Mouse (Mus musculus): ENCODE measurements around the gene Nbas. TPM values are rescaled to one million over a fixed set of nuclear protein-coding genes. Genes with fewer than 3 reads are reported as not detected.

Gene Nbas
- polyA plus RNA-seq, 2 experiments, result 18.9 to 21.1 TPM

GRCm38 (mm10) chr12:13518082-13518481, 249.1 kb downstream of the Nbas start:
- Histone ChIP-seq H3K9ac (ENCODE audit: low read depth, low read length, severe bottlenecking) (no peak overlapping the region), H3K4me3 (replicated peaks; ENCODE audit: low read length) (no peak overlapping the region), H3K4me2 (replicated peaks; ENCODE audit: low read depth, low read length, severe bottlenecking) (no peak overlapping the region), H3K4me1 (ENCODE audit: control insufficient read depth, insufficient read depth, low read length) (no peaks in the 10 kb centered on the region), H3K9me3 (ENCODE audit: control insufficient read depth, low read length) (no peaks in the 10 kb centered on the region), H3K36me3 (ENCODE audit: control insufficient read depth, insufficient read depth, low read length) (peaks cover 28% of the 10 kb centered on the region), H3K27me3 (ENCODE audit: control insufficient read depth, insufficient read depth, low read length) (no peaks in the 10 kb centered on the region), H3K27ac (replicated peaks; ENCODE audit: low read depth, low read length) (no peak overlapping the region)
- 28% methylated on average over 1 of the region's 1 CpGs for WGBS
- ATAC-seq (ENCODE audit: low FRiP score, low read depth) (no peak), DNase-seq (ENCODE audit: low spot score) (no peak)
- TF ChIP-seq POLR2A (IDR thresholded peaks at IDR 0.05; ENCODE audit: borderline replicate concordance, extremely low read depth, insufficient read depth, insufficient read length), result no peak

DNA sequence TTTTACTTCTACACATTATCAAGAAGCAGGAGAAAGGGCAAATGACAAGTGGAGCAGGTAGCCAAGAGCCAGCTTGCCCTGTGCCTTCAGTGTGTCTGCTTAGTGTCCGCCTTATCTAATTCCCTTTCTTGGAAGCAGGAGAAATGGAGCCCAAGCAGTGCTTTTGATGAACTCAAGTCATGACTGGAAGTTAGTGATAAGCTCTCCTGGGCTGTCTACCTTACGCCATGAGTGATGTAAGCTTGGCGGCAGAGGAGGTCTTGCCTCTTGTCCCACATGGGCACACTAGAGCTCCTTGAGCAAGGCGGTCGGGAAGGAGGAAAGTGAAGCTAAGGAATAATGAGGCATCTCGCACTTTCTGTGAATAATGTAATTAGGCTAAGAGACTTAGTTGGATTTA, 250.5 kb downstream of the Nbas start:
- TF ChIP-seq POLR2A (IDR thresholded peaks at IDR 0.05; ENCODE audit: borderline replicate concordance, extremely low read depth, insufficient read depth, insufficient read length), result no peak
- ATAC-seq (ENCODE audit: low FRiP score, low read depth) (no peak), DNase-seq (ENCODE audit: low spot score) (no peak)
- no peak overlapping the region for H3K9ac ChIP-seq (ENCODE audit: low read depth, low read length, severe bottlenecking)
- no peak overlapping the region for H3K4me3 ChIP-seq (replicated peaks; ENCODE audit: low read length)
- H3K4me1 ChIP-seq (ENCODE audit: control insufficient read depth, insufficient read depth, low read length), result no peaks in the 10 kb centered on the region
- H3K9me3 ChIP-seq (ENCODE audit: control insufficient read depth, low read length), result no peaks in the 10 kb centered on the region
- no peak overlapping the region for H3K27ac ChIP-seq (replicated peaks; ENCODE audit: low read depth, low read length)
- H3K36me3 ChIP-seq (ENCODE audit: control insufficient read depth, insufficient read depth, low read length), result peaks cover 28% of the 10 kb centered on the region
- WGBS, result 95% methylated on average over 6 of the region's 6 CpGs
- H3K27me3 ChIP-seq (ENCODE audit: control insufficient read depth, insufficient read depth, low read length), result no peaks in the 10 kb centered on the region
- H3K4me2 ChIP-seq (replicated peaks; ENCODE audit: low read depth, low read length, severe bottlenecking), result no peak overlapping the region

DNA sequence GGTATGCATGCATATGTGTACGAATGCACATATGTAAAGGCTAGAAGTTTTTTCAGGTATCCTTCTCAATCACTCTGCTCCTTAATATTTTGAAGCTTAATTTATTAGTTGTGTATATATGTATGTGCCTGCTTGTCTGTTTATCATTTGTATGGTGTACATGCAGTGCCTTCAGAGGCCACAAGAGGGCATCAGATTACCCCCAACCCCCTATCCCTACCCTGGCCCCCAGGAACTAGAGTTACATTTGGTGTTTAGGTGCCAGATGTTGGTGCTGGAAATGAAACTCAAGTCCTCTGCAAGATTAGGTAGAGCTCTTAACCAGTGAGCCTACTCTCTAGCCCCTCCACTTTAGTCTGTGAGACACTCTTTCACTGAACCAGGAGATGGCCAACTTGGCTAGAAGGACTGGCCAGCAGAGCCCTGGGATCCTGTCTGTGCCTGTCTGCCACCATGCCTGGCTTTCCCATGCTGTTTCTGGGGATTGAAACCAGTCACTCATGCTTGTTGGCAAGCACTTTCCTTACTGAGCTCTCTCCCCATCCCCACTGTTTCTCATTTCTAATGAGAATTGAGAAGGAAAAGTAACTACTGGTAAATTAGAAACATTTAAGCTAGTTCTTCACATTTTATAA, 263.9 kb downstream of the Nbas start:
- no peak overlapping the region for H3K9ac ChIP-seq (ENCODE audit: low read depth, low read length, severe bottlenecking)
- no peaks in the 10 kb centered on the region for H3K9me3 ChIP-seq (ENCODE audit: control insufficient read depth, low read length)
- no peaks in the 10 kb centered on the region; the same call in 1 of the 2 replicates for H3K36me3 ChIP-seq (ENCODE audit: control insufficient read depth, insufficient read depth, low read length)
- no peak for TF ChIP-seq POLR2A (IDR thresholded peaks at IDR 0.05; ENCODE audit: borderline replicate concordance, extremely low read depth, insufficient read depth, insufficient read length)
- 86% methylated on average over 1 of the region's 1 CpGs for WGBS
- H3K4me2 ChIP-seq (replicated peaks; ENCODE audit: low read depth, low read length, severe bottlenecking), result no peak overlapping the region
- no peaks in the 10 kb centered on the region for H3K27me3 ChIP-seq (ENCODE audit: control insufficient read depth, insufficient read depth, low read length)
- no peak for ATAC-seq (ENCODE audit: low FRiP score, low read depth)
- H3K4me3 ChIP-seq (replicated peaks; ENCODE audit: low read length), result no peak overlapping the region
- DNase-seq (ENCODE audit: low spot score), result no peak
- no peaks in the 10 kb centered on the region for H3K4me1 ChIP-seq (ENCODE audit: control insufficient read depth, insufficient read depth, low read length)
- H3K27ac ChIP-seq (replicated peaks; ENCODE audit: low read depth, low read length), result no peak overlapping the region

- no peaks in the 10 kb centered on the region for H3K4me1 ChIP-seq (ENCODE audit: control insufficient read depth, insufficient read depth, low read length)
- H3K9me3 ChIP-seq (ENCODE audit: control insufficient read depth, low read length), result no peaks in the 10 kb centered on the region
- WGBS, result 90% methylated on average over 4 of the region's 4 CpGs
- no peak overlapping the region for H3K4me3 ChIP-seq (replicated peaks; ENCODE audit: low read length)
- no peak overlapping the region for H3K9ac ChIP-seq (ENCODE audit: low read depth, low read length, severe bottlenecking)
- ATAC-seq (ENCODE audit: low FRiP score, low read depth) (no peak), DNase-seq (ENCODE audit: low spot score) (no peak)
- H3K27me3 ChIP-seq (ENCODE audit: control insufficient read depth, insufficient read depth, low read length), result no peaks in the 10 kb centered on the region
- no peaks in the 10 kb centered on the region; the same call in 1 of the 2 replicates for H3K36me3 ChIP-seq (ENCODE audit: control insufficient read depth, insufficient read depth, low read length)
- no peak for TF ChIP-seq POLR2A (IDR thresholded peaks at IDR 0.05; ENCODE audit: borderline replicate concordance, extremely low read depth, insufficient read depth, insufficient read length)
- H3K4me2 ChIP-seq (replicated peaks; ENCODE audit: low read depth, low read length, severe bottlenecking), result no peak overlapping the region
- no peak overlapping the region for H3K27ac ChIP-seq (replicated peaks; ENCODE audit: low read depth, low read length)
These were observed 270.2 kb downstream of the Nbas start for GRCm38 (mm10) chr12:13539171-13539570.

DNA sequence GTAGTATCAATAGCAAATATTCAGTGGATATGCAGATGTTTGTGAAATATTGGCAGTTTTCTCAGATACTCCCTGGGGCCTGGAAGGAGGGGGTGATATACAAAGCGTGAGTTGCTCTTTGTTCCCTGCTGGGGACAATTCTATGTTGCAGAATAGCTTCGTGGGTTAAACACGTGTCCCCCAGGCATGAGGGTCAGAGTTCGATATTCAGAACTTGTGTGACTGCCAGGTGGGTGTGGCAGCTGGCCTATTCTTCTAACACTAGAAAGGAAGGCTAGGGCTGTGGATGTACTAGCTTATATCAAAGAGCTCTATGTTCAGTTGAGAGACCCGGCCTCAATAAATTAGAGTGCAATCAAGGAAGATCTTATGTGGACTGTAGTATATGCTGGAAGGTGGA, 274.9 kb downstream of the Nbas start:
- Histone ChIP-seq H3K9me3 (ENCODE audit: control insufficient read depth, low read length) (no peaks in the 10 kb centered on the region), H3K9ac (ENCODE audit: low read depth, low read length, severe bottlenecking) (no peak overlapping the region), H3K36me3 (ENCODE audit: control insufficient read depth, insufficient read depth, low read length) (no peaks in the 10 kb centered on the region), H3K4me2 (replicated peaks; ENCODE audit: low read depth, low read length, severe bottlenecking) (no peak overlapping the region), H3K4me1 (ENCODE audit: control insufficient read depth, insufficient read depth, low read length) (peaks cover 2% of the 10 kb centered on the region; the same call in 1 of the 2 replicates), H3K4me3 (replicated peaks; ENCODE audit: low read length) (no peak overlapping the region), H3K27me3 (ENCODE audit: control insufficient read depth, insufficient read depth, low read length) (no peaks in the 10 kb centered on the region), H3K27ac (replicated peaks; ENCODE audit: low read depth, low read length) (no peak overlapping the region)
- ATAC-seq (ENCODE audit: low FRiP score, low read depth) (no peak), DNase-seq (ENCODE audit: low spot score) (no peak)
- no peak for TF ChIP-seq POLR2A (IDR thresholded peaks at IDR 0.05; ENCODE audit: borderline replicate concordance, extremely low read depth, insufficient read depth, insufficient read length)
- WGBS, result 80% methylated on average over 5 of the region's 5 CpGs
